Mouse (Mus musculus) CH12.LX (cell line): ENCODE measurements around the gene Znrd1.

Experiments used
- CHD1 ChIP-seq: IDR thresholded peaks from 2 replicates; pipeline ENCODE4 v1.6.1; 2012; ENCODE audit warnings: low read depth, low read length, improper control_type of control experiment, inconsistent platforms
- CTCF ChIP-seq, 2 experiments: IDR thresholded peaks in 1 of 2; conservative IDR thresholded peaks in 1 of 2; 2 replicates each; pipeline ENCODE4 v1.5.1; 2011 to 2012; ENCODE audit warnings: low read depth in 2 of 2, low read length in 2 of 2, improper control_type of control experiment in 1 of 2, inconsistent platforms in 1 of 2, mild to moderate bottlenecking in 1 of 2, moderate library complexity in 1 of 2
- EP300 ChIP-seq: IDR thresholded peaks from 2 replicates; pipeline ENCODE4 v1.6.1; 2011; ENCODE audit warnings: low read length, improper control_type of control experiment
- MXI1 ChIP-seq: IDR thresholded peaks from 2 replicates; pipeline ENCODE4 v1.6.1; 2011; ENCODE audit warnings: mild to moderate bottlenecking, low read depth, low read length, improper control_type of control experiment
- NELFE ChIP-seq: IDR thresholded peaks from 2 replicates; pipeline ENCODE4 v1.6.1; 2011; ENCODE audit warnings: low read depth, low read length, improper control_type of control experiment
- NRF1 ChIP-seq: IDR thresholded peaks from 2 replicates; pipeline ENCODE4 v1.6.1; 2014; ENCODE audit warnings: low read depth, mild to moderate bottlenecking, inconsistent platforms, low read length, improper control_type of control experiment, moderate library complexity
- POLR2A ChIP-seq: IDR thresholded peaks from 2 replicates; pipeline ENCODE4 v1.6.1; 2011; ENCODE audit warnings: low read depth, mild to moderate bottlenecking, improper control_type of control experiment, low read length
- POLR2AphosphoS2 ChIP-seq: IDR thresholded peaks from 2 replicates; pipeline ENCODE4 v1.6.1; 2011; ENCODE audit warnings: low read depth, low read length, improper control_type of control experiment
- TBP ChIP-seq: conservative IDR thresholded peaks from 2 replicates; pipeline ENCODE4 v1.6.1; 2011; ENCODE audit warnings: low read depth, low read length, improper control_type of control experiment
- USF1 ChIP-seq: IDR thresholded peaks from 2 replicates; pipeline ENCODE4 v1.6.1; 2014; ENCODE audit warnings: low read depth, mild to moderate bottlenecking, inconsistent platforms, low read length, improper control_type of control experiment

GRCm38 (mm10) chr17:36908235-36908634 is 50.1 kb downstream of the Znrd1 start:
- TF ChIP-seq MXI1 (no peak), NRF1 (no peak), CHD1 (no peak), CTCF (conservative IDR thresholded peaks at IDR 0.05 in 1 of 2, IDR thresholded peaks at IDR 0.05 in 1 of 2; ENCODE audit: low read depth in 2 of 2, low read length in 2 of 2) (no peak), POLR2AphosphoS2 (no peak), USF1 (no peak), POLR2A (no peak), EP300 (no peak), TBP (no peak), NELFE (no peak)
